Mouse (Mus musculus): ENCODE measurements at regions not wholly inside any gene's neighbourhood (a gene's known extent, or its start where the extent isn't known, plus 50 kb on each side); places are given as distances from the start of the nearest gene placed in this dataset.

- TF ChIP-seq POLR2A (IDR thresholded peaks at IDR 0.05; ENCODE audit: borderline replicate concordance, insufficient read depth, low read length) (no peak), CTCF (IDR thresholded peaks at IDR 0.05; ENCODE audit: borderline replicate concordance, insufficient read depth, low read depth, low read length) (no peak)
These were observed 82.2 kb upstream of the Ranbp3l start for GRCm38 (mm10) chr15:8885585-8885984.
